In genomic region chr5:107158531-107159178, GRCm38 (mm10) we compare ENCODE assay signal across 19 mouse cellular contexts.
DNase-seq lines count a peak whose midpoint lies in the region; ATAC-seq and TF ChIP-seq lines count a peak whose summit lies in the region.
"Had no signal": no experiment of that assay in that cellular context is flagged by ENCODE, and none has a peak within 500 bp of the region (broad histone marks: within the 10 kb centered on the region; RNA-seq: fewer than 3 reads in every experiment).

No protein-coding gene starts in this region.

- H3K36me3 ChIP-seq in hindbrain, embryonic 11.5 days (ENCODE audit: control insufficient read depth, insufficient read depth, low read length): no peaks in the 10 kb centered on the region
- H3K36me3 ChIP-seq in hindbrain, postnatal 0 days (ENCODE audit: insufficient read depth, low read length): no peaks in the 10 kb centered on the region
- H3K36me3 ChIP-seq in midbrain, embryonic 12.5 days: no peaks in the 10 kb centered on the region
- H3K36me3 ChIP-seq in midbrain, embryonic 16.5 days (ENCODE audit: control insufficient read depth, insufficient read depth, low read length): no peaks in the 10 kb centered on the region
- H3K36me3 ChIP-seq: embryonic facial prominence, embryonic 10.5 days; hindbrain, embryonic 10.5 days; stomach, embryonic 15.5 days had no signal

- no peak overlapping the region for H3K27ac ChIP-seq in hindbrain, embryonic 11.5 days (ENCODE audit: low read depth, low read length)
- no peak overlapping the region for H3K27ac ChIP-seq in hindbrain, postnatal 0 days
- H3K27ac ChIP-seq in midbrain, embryonic 12.5 days (replicated peaks): no peak overlapping the region
- H3K27ac ChIP-seq in midbrain, embryonic 16.5 days (ENCODE audit: low read length): no peak overlapping the region
- H3K27ac ChIP-seq: embryonic facial prominence, embryonic 10.5 days; hindbrain, embryonic 10.5 days; liver, embryonic 14.5 days; stomach, embryonic 15.5 days had no signal

- peak; percentile 56; the same call in 1 of the 2 replicates for ATAC-seq in hindbrain, embryonic 11.5 days (ENCODE audit: low FRiP score)
- no peak for ATAC-seq in hindbrain, postnatal 0 days
- peak; percentile 75 for ATAC-seq in midbrain, embryonic 12.5 days (ENCODE audit: low FRiP score, low read depth)
- no peak for ATAC-seq in midbrain, embryonic 16.5 days
- ATAC-seq in erythroid progenitor cell, adult 5-6 weeks (replicated peaks; ENCODE audit: low FRiP score, poor library complexity, severe bottlenecking): no peak
- ATAC-seq: intestine, embryonic 16.5 days; lung, postnatal 0 days had no signal

- H3K4me1 ChIP-seq in hindbrain, embryonic 11.5 days (replicated peaks; ENCODE audit: control insufficient read depth, insufficient read depth, low read length): no peaks in the 10 kb centered on the region
- H3K4me1 ChIP-seq in hindbrain, postnatal 0 days (ENCODE audit: insufficient read depth, low read length): peaks cover 3% of the 10 kb centered on the region; the same call in 1 of the 2 replicates
- H3K4me1 ChIP-seq in midbrain, embryonic 12.5 days: peaks cover 6% of the 10 kb centered on the region; the same call in 1 of the 2 replicates
- H3K4me1 ChIP-seq in midbrain, embryonic 16.5 days (ENCODE audit: control insufficient read depth, insufficient read depth, low read length): peaks cover 8% of the 10 kb centered on the region

- H3K9me3 ChIP-seq in hindbrain, embryonic 11.5 days (ENCODE audit: control insufficient read depth, low read length): no peaks in the 10 kb centered on the region
- no peaks in the 10 kb centered on the region for H3K9me3 ChIP-seq in hindbrain, postnatal 0 days (ENCODE audit: low read length)
- H3K9me3 ChIP-seq in midbrain, embryonic 12.5 days: no peaks in the 10 kb centered on the region
- H3K9me3 ChIP-seq in midbrain, embryonic 16.5 days (replicated peaks; ENCODE audit: control insufficient read depth, low read length, poor library complexity, severe bottlenecking): no peaks in the 10 kb centered on the region
- H3K9me3 ChIP-seq: embryonic facial prominence, embryonic 10.5 days; hindbrain, embryonic 10.5 days; stomach, embryonic 15.5 days had no signal

- intact Hi-C loops in left cerebral cortex, postnatal 14 days (cut with DNase I): no loop called here

- 73% methylated on average over 7 of the region's 7 CpGs for WGBS in hindbrain, embryonic 11.5 days
- 62% methylated on average over 7 of the region's 7 CpGs for WGBS in hindbrain, postnatal 0 days
- 63% methylated on average over 7 of the region's 7 CpGs for WGBS in midbrain, embryonic 12.5 days
- 66% methylated on average over 7 of the region's 7 CpGs for WGBS in midbrain, embryonic 16.5 days

- DNase-seq in hindbrain, embryonic 11.5 days (ENCODE audit: low spot score): peak; percentile 37
- no peak for DNase-seq in hindbrain, postnatal 0 days (ENCODE audit: low spot score)
- peak; percentile 61 for DNase-seq in brain, embryonic 14.5 days (ENCODE audit: low read depth)
- DNase-seq in retina, embryonic 14.5 days (ENCODE audit: low spot score): peak; percentile 32
- no peak for DNase-seq in left cerebral cortex, postnatal 14 days (ENCODE audit: low spot score in 2 of 2)
- DNase-seq: cerebellum, adult 11-12 months; cerebellum, postnatal 25 days; gastrocnemius, postnatal 14 days had no signal

- no peak overlapping the region for H3K4me2 ChIP-seq in hindbrain, embryonic 11.5 days (replicated peaks; ENCODE audit: low read depth, low read length)
- no peak overlapping the region for H3K4me2 ChIP-seq in hindbrain, postnatal 0 days (ENCODE audit: low read depth, low read length)
- H3K4me2 ChIP-seq in midbrain, embryonic 12.5 days (replicated peaks): no peak overlapping the region
- no peak overlapping the region for H3K4me2 ChIP-seq in midbrain, embryonic 16.5 days (ENCODE audit: low read length)
- H3K4me2 ChIP-seq: stomach, embryonic 15.5 days had no signal

- no peak for TF ChIP-seq POLR2A in brain, embryonic 14.5 days (IDR thresholded peaks at IDR 0.05; ENCODE audit: borderline replicate concordance, extremely low read depth, insufficient read depth, insufficient read length, poor library complexity, severe bottlenecking)

- H3K9ac ChIP-seq in hindbrain, embryonic 11.5 days (ENCODE audit: low read depth, low read length): no peak overlapping the region
- H3K9ac ChIP-seq in hindbrain, postnatal 0 days (replicated peaks; ENCODE audit: low read length): no peak overlapping the region
- H3K9ac ChIP-seq in midbrain, embryonic 12.5 days (replicated peaks): no peak overlapping the region
- no peak overlapping the region for H3K9ac ChIP-seq in midbrain, embryonic 16.5 days (ENCODE audit: low read depth, low read length)
- H3K9ac ChIP-seq: liver, embryonic 14.5 days; stomach, embryonic 15.5 days had no signal

- H3K27me3 ChIP-seq in hindbrain, embryonic 11.5 days (ENCODE audit: control insufficient read depth, insufficient read depth, low read length): no peaks in the 10 kb centered on the region
- H3K27me3 ChIP-seq in hindbrain, postnatal 0 days (ENCODE audit: insufficient read depth, low read length): no peaks in the 10 kb centered on the region
- no peaks in the 10 kb centered on the region for H3K27me3 ChIP-seq in midbrain, embryonic 12.5 days
- no peaks in the 10 kb centered on the region for H3K27me3 ChIP-seq in midbrain, embryonic 16.5 days (ENCODE audit: control insufficient read depth, insufficient read depth, low read depth, low read length)
- H3K27me3 ChIP-seq: stomach, embryonic 15.5 days had no signal

- no peak for TF ChIP-seq CTCF in hindbrain, postnatal 0 days (IDR thresholded peaks at IDR 0.05; ENCODE audit: low read depth)
- TF ChIP-seq CTCF in brain, embryonic 14.5 days (IDR thresholded peaks at IDR 0.05; ENCODE audit: borderline replicate concordance, extremely low read depth, insufficient read depth, insufficient read length): no peak

- H3K4me3 ChIP-seq in hindbrain, embryonic 11.5 days (ENCODE audit: low read depth, low read length): no peak overlapping the region
- no peak overlapping the region for H3K4me3 ChIP-seq in hindbrain, postnatal 0 days (ENCODE audit: low read length)
- no peak overlapping the region for H3K4me3 ChIP-seq in midbrain, embryonic 12.5 days
- H3K4me3 ChIP-seq in midbrain, embryonic 16.5 days (ENCODE audit: low read depth, low read length): no peak overlapping the region
- H3K4me3 ChIP-seq: embryonic facial prominence, embryonic 10.5 days; erythroblast, embryonic 14.5 days; hindbrain, embryonic 10.5 days; myocyte; stomach, embryonic 15.5 days had no signal

Comparison
In these comparisons a context has a peak if more than half of its experiments do, and no peak if none do; other contexts are left out.
1. ATAC-seq: peak in hindbrain, embryonic 11.5 days (single experiment) and midbrain, embryonic 12.5 days (single experiment); none in hindbrain, postnatal 0 days (single experiment), midbrain, embryonic 16.5 days (single experiment) and erythroid progenitor cell, adult 5-6 weeks (single experiment).
2. DNase-seq: peak in hindbrain, embryonic 11.5 days (single experiment), brain, embryonic 14.5 days (single experiment) and retina, embryonic 14.5 days (single experiment); none in hindbrain, postnatal 0 days (single experiment) and left cerebral cortex, postnatal 14 days (0 of 2).